Mouse (Mus musculus): ENCODE data around the gene Oxct2a. TPM values are rescaled to one million over a fixed set of nuclear protein-coding genes. Genes with fewer than 3 reads are reported as not detected.
A peak's percentile ranks its signal among the peaks of the same experiment; 100 is the strongest.
"Not testable (repeated sequence)": the region's sequence is repeated elsewhere in the genome, so short reads cannot be mapped to it uniquely, and the experiment has no call there.

Gene Oxct2a
- polyA plus RNA-seq (2017; shearing (Covaris generic)): not detected

- ATAC-seq: no peak
These were observed at the start of gene Oxct2a for GRCm38 (mm10) chr4:123323534-123323933. Oxct2a (minus strand) TSS chr4:123323634.

- no peak for ATAC-seq
These were observed 40.1 kb upstream of the Oxct2a start for GRCm38 (mm10) chr4:123363555-123363954.

- no peak for ATAC-seq
These were observed 37.3 kb upstream of the Oxct2a start for GRCm38 (mm10) chr4:123360771-123361170.

DNA sequence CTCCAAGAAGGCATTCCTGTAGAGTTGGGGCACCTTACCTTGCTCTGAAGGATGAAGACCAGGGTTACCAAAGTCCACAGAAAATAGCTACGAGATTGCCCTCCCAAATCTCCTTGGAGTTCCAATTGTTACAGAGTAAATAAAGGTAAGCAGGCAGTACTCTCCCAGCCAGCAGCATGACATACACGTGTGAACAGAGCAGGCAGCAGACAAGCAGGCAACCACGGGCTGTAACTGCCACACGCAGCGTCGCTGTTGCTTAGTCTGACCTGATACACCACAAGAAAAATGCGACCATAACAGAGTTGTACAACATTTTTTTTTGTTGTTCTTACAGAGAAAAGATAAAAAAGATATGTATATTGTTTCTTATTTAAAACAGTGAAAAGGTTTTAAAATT, 35.2 kb upstream of the Oxct2a start:
- ATAC-seq: no peak

- ATAC-seq: no peak
These were observed 32.5 kb upstream of the Oxct2a start for GRCm38 (mm10) chr4:123355941-123356340.

- no peak for ATAC-seq
These were observed 29.9 kb upstream of the Oxct2a start for GRCm38 (mm10) chr4:123353271-123353877.

DNA sequence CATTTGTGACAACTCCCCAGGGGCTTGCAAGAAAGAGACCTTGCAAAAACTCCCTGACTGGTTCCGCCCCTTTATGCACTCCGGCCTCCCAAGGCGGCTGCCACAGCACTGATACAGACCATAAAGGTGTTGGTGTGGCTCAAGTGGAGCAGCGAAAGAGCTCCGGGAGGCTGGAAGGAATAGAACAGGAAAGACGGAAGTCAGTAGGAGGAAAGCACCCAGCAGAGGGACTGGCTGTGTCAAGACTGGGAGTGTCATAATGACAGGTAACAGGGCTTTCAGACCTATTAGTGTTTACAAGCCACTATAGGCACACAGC, 20.0 kb upstream of the Oxct2a start:
- ATAC-seq: no peak

DNA sequence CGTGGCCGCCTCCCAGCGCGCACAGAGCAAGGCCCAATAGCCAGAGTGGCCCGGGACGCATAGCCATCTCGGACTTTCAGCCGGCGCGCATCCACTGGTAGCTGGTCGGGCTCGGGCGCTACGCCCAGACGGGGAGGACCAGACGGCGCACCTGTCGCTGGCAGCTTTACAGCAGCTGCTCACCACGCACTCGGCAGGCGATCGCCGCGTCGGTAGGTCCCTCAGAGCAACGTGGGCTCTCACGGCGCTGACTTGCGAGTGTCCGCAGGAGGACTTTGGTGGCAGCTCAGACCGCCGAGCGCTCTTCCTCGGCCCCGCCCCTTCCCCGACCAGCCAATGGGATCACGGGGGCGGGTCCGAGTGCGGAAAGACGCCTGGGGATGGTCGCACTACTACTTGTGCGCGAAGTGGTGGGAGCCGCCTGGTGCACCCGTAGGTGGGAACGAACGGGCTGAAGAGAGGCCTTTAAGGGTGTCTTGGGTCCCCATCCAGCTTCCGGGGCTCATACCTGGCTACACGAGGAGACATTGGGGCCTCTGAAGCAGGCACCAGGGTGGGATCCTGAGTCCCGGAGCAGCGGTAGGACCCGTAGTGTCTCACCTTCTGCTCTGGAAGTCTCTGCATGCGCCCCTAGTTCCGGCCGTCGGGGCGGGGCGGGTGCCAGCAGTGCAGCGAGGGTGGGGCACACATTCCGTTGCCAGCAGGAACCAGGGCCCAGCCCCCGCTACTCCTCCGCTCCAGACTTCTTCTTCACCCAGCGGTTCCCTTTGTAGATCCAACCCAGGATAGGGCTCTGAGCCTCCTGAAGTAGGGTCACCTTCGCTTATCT, 19.4 kb upstream of the Oxct2a start, which contains the start of gene Bmp8a:
Gene Bmp8a (minus strand): TSS at position 611 of the 829 bp plus-strand sequence.
- peak; percentile 83 for ATAC-seq

DNA sequence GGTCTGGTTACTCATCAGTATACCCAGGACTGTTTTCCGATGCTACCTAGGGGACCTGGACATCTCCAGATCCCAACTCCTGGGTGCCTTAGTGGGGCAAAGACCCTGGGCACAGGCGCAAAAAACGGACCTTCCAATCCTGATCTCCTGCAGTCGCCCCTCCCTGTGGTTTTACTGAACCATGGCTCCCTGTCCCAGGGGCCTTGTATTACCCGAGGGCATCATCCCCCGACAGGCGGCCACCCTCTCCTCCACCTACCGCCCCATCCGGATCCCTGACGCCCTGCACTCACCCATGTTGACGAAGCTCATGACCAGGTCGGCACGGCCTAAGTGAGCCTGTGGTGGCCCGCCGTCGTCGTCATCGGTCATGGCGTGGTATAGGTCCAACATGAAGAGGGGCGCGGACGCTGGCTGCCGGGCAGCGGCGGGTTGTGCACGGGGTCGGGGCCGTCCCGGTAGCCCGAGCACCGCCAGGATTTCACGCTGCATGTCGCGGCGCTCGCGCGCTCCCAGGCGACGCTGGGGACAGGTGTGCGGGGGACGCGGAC, 18.7 kb upstream of the Oxct2a start:
- ATAC-seq: peak; percentile 11

- ATAC-seq: no peak
These were observed 16.8 kb upstream of the Oxct2a start for GRCm38 (mm10) chr4:123340232-123340631.

- ATAC-seq: no peak
These were observed 14.3 kb upstream of the Oxct2a start for GRCm38 (mm10) chr4:123337693-123338092.

- ATAC-seq: no peak
These were observed 12.6 kb upstream of the Oxct2a start for GRCm38 (mm10) chr4:123335796-123336585.

- ATAC-seq: not testable (repeated sequence)
These were observed 11.8 kb upstream of the Oxct2a start for GRCm38 (mm10) chr4:123335244-123335643.

DNA sequence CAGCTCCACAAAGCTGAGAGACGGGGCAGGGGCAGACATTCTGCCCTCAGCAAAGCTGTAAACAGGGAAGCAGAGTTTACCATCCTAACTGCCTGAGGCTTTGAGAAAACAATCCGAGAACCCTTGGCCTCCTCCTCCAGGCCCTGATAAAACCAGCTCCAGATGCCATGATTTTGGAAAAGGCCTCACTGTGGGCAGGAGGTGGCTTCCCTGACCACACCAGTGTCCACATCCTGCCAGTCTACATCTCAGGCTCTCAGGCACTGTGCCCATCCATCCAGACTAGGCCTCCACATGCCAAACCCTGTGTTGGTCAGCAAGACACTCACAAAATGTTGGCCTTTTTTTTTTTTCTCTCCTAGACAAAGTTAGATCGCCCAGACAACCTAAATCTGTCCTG, 10.7 kb upstream of the Oxct2a start:
- ATAC-seq: no peak

DNA sequence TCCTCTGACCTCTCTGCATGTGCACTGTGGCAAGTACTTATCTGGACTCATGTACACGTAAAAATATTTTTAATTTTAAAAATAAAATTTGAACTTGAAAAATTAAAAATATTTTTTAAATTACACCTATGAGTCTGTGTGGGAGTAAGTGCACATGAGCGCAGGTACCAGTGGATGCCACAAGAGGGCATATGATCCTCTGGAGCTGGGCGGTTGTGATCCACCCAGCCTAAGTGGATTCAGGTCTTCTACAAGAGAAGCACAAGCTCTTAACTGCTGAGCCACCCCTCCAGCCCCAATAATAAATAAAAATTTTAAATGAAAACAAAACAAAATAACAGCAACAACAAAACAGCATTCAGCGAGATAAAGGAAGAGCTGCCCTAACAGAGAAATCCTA, 9.7 kb upstream of the Oxct2a start:
- ATAC-seq: no peak

GRCm38 (mm10) chr4:123331961-123332360, 8.5 kb upstream of the Oxct2a start:
- ATAC-seq: not testable (repeated sequence)

DNA sequence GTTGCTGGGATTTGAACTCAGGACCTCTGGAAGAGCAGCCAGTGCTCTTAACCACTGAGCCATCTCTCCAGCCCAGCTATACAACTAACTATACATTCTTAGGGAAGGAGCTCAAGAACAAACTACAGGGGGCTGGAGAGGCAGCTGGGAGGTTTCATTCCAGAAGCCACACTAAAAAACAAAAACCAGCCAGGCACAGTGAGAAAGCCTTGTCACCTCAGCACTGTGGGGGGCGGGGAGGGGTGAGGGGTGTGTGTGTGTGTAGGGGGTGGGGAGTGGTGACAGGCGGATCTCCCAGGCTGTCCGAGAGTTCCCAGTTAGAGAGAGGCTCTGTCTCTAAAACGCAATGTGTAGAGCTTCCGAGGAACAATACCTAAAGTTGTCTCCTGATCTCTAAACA, 7.9 kb upstream of the Oxct2a start:
- ATAC-seq: no peak

- ATAC-seq: no peak
These were observed 5.5 kb upstream of the Oxct2a start for GRCm38 (mm10) chr4:123328946-123329345.

GRCm38 (mm10) chr4:123327630-123328029, 4.2 kb upstream of the Oxct2a start:
- ATAC-seq: no peak

GRCm38 (mm10) chr4:123326087-123326486, 2.7 kb upstream of the Oxct2a start:
- ATAC-seq: no peak

DNA sequence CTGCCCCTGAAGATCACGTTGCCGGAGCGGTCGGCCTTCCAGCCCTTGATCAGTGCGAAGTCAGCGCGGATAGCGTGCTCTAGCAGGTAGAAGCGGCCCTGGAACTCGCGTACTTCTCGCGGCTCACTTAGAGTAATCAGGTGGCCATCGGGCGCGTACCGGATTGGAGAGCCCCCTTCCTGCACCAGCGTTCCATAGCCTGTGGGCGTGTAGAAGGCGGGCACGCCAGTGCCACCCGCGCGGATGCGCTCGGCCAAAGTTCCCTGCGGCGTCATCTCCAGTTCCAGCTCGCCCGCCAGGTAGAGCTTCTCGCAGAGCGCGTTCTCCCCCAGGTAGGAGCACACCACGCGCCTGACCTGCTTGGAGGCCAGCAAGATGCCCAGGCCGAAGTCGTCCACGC, 524 bp downstream of the Oxct2a start:
- not testable (repeated sequence) for ATAC-seq

- no peak for ATAC-seq
These were observed 8.9 kb downstream of the Oxct2a start for GRCm38 (mm10) chr4:123314497-123314896.

DNA sequence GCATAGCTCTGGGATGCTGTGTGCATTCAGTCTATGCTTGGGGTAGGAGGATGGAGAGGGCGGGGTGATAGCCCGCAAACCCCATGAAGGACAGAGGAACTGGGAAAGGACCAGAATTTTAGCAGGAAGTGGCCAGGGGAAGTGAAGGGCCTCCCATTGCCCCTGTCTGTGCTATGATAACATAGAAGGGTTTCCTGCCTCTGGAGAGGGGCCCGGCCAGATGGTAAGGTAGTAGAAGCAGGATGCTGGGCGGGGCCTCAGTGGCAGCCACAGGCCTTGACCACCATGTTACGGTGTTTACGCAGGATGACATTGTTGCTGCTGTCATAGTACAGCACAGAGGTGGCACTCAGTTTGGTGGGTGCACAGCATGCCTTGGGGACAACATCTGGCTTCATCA, 10.4 kb downstream of the Oxct2a start:
- no peak for ATAC-seq

Measured in activated CD4-positive, CD25-positive, alpha-beta regulatory T cell, adult 4 months (primary cell).